Mouse (Mus musculus) midbrain, embryonic 16.5 days (tissue): Measurements from ENCODE around the gene Gm43552. TPM values are rescaled to one million over a fixed set of nuclear protein-coding genes. Genes with fewer than 3 reads are reported as not detected.

ENCODE experiments used
- polyA plus RNA-seq: library from polyadenylated mRNA; unstranded; fragments of >200 nt; fragmentation: Nextera tagmentation; extraction: Ambion mirVana; gene quantifications from 2 replicates; pipeline ENCODE4 v1.2.1, GENCODE M21; 2015

Gene Gm43552
- polyA plus RNA-seq, 1 experiment from 2014 or later, result not detected

Other genes with a start within 250 kb of the Gm43552 start
- gene Rfc1, start 157.2 kb downstream of the Gm43552 start, polyA plus RNA-seq, result 26.5 and 29.2 TPM in 2 replicates
- gene Klb, start 144.5 kb downstream of the Gm43552 start, polyA plus RNA-seq, result 0.09 and 0.15 TPM in 2 replicates
- 509 and 528 TPM in 2 replicates for gene Rpl9, start 101.4 kb downstream of the Gm43552 start, polyA plus RNA-seq
- 65.1 and 65.9 TPM in 2 replicates for gene Lias, start 101.3 kb downstream of the Gm43552 start, polyA plus RNA-seq
- 44.2 and 46.0 TPM in 2 replicates for gene Ugdh, start 56.9 kb downstream of the Gm43552 start, polyA plus RNA-seq
- 213 and 227 TPM in 2 replicates for gene Smim14, start 44.4 kb upstream of the Gm43552 start, polyA plus RNA-seq
- gene Ube2k, start 44.4 kb upstream of the Gm43552 start, polyA plus RNA-seq, result 186 and 206 TPM in 2 replicates
- gene Pds5a, start 205.4 kb upstream of the Gm43552 start, polyA plus RNA-seq, result 35.8 and 45.4 TPM in 2 replicates